Mouse (Mus musculus): ENCODE results near the gene Lrrn3.

Gene Lrrn3

DNA sequence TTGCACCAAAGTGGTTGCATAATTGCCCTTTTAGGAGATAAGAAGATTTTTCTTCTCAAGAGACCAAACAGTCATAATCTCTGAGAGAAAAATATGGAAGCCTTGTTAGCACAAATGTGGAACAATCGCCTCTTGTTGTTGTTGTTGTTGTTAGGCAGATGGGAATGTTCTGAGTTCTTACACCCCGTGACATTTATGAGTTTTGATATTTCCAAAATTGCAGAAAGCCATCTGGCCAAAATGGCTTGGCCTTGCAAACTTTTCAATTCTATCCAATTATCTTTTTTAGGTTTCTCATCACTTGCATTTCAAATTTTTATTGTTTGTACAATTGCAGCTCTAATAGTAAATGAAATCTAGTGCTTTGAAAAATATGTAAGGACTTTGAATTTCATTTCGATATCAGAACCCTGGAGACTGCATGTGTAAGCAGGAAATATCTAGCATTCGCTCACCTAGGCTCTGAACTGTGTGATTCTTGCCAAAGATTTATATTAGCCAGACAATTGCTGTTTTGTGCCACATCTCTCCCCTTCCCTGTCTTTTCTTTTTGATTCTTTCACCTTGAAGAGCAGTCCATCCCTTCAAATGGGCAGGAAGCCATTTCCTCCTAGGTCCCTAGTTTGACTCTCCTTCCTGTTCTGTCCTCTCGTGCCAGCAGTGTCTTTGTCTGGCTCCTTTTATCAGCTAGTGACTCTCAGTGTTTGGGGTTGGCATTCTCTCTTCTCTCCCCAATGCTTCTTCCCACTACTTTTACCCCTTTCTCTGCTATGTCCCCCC is 49.8 kb downstream of the Lrrn3 start:
- peak; percentile 62 for ATAC-seq (ENCODE audit: insufficient number of reproducible peaks, low FRiP score, low TSS enrichment)

- no peak for ATAC-seq (ENCODE audit: insufficient number of reproducible peaks, low FRiP score, low TSS enrichment)
Measured at GRCm38 (mm10) chr12:41428806-41429205, 57.4 kb downstream of the Lrrn3 start.

- ATAC-seq (ENCODE audit: insufficient number of reproducible peaks, low FRiP score, low TSS enrichment), result peak; percentile 99
Measured at GRCm38 (mm10) chr12:41427464-41427863, 58.8 kb downstream of the Lrrn3 start.

GRCm38 (mm10) chr12:41425101-41425679 is 61.0 kb downstream of the Lrrn3 start:
- ATAC-seq (ENCODE audit: insufficient number of reproducible peaks, low FRiP score, low TSS enrichment), result no peak

DNA sequence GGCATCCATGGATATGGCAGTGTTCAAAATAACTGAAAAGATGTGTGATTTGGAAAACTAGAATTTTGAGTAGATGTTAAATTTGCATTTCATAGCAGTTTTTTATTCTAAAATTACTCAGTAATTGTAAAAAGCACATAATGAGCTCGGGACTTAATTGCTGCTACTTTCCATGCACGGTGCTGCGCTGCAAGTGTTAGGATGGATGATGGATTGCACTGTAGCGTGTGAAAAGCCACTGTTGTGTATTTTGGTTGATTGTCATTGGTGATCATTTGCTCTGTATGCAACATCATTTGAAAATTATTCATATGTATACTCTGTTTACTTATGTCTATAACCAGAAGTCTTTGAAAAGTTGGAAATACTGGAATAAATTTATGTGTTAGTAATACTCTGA is 68.3 kb downstream of the Lrrn3 start:
- ATAC-seq (ENCODE audit: insufficient number of reproducible peaks, low FRiP score, low TSS enrichment), result no peak

DNA sequence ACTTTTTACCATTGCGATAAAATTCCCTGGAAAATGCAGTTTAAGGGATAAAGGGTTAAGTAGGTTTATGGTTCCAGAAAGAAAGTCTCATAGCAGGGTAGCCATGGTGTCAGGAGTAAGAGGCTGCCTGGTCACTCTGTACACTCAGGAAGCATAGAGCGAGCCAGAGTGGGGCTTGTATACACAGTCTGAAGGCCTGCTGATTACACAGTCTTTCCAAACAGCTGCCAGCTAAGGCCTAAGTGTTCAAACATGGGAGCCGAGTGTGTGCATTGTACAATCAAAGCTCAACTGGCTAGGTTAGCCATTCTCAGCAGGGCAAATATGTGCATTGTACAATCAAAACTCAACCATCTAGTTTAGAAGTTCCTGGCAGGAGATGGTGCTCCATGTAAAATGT is 69.1 kb downstream of the Lrrn3 start:
- ATAC-seq (ENCODE audit: insufficient number of reproducible peaks, low FRiP score, low TSS enrichment), result no peak

DNA sequence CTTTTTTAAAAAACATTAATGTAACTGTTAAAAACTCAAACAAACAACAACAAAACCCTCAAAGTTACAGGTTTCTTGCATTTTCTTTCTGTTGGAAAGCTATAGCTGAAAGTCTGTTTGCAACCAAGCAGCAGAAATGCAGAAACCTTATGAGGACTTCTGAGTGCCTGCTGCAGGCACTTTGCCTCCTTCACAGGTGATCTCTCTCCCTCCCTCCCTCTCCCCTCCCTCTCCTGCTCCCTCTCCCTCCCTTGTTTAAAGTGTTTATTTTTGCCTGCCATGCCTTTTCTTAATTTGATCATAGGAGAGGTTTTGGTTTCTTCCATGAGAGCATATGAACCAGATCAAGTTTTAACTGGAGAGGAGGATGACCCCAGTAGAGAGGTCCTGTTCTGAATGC is 69.6 kb downstream of the Lrrn3 start:
- ATAC-seq (ENCODE audit: insufficient number of reproducible peaks, low FRiP score, low TSS enrichment), result no peak

- no peak for ATAC-seq (ENCODE audit: insufficient number of reproducible peaks, low FRiP score, low TSS enrichment)
Measured at GRCm38 (mm10) chr12:41409431-41409830, 76.8 kb downstream of the Lrrn3 start.

- no peak for ATAC-seq (ENCODE audit: insufficient number of reproducible peaks, low FRiP score, low TSS enrichment)
Measured at GRCm38 (mm10) chr12:41401923-41402322, 84.3 kb downstream of the Lrrn3 start.

All from cerebellum, adult (tissue).